Mouse (Mus musculus) ES-Bruce4 (cell line): ENCODE data around the gene Phc2.

Source experiments
- CTCF ChIP-seq: IDR thresholded peaks from one replicate; pipeline ENCODE4 v1.8.1; 2011; ENCODE audit warnings: low read depth, low read length
- POLR2A ChIP-seq: IDR thresholded peaks from one replicate; pipeline ENCODE4 v1.8.1; 2011; ENCODE audit warnings: low read length; ENCODE audit not compliant: insufficient read depth

GRCm38 (mm10) chr4:128716731-128717130 lies 62.2 kb downstream of the Phc2 start:
- TF ChIP-seq POLR2A (no peak), CTCF (no peak)
